Mouse (Mus musculus) liver, embryonic 14.5 days (tissue): ENCODE measurements around the gene Olig3. TPM values are rescaled to one million over a fixed set of nuclear protein-coding genes. Genes with fewer than 3 reads are reported as not detected.
"Not testable (repeated sequence)": the region's sequence is repeated elsewhere in the genome, so short reads cannot be mapped to it uniquely, and the experiment has no call there.

Experiments
- ATAC-seq: fragments of 200-750 bp; cut with Nextera tagmentation; 2 replicates; pipeline ENCODE4 v1.8.0; 2017; ENCODE audit warnings: moderate number of reproducible peaks, mild to moderate bottlenecking, moderate library complexity; ENCODE audit not compliant: insufficient read depth
- DNase-seq, 3 experiments: peaks; one replicate each; pipeline ENCODE4 v3.0.0-alpha.2; 2012 to 2013; ENCODE audit warnings: low read depth in 3 of 3, low spot score in 3 of 3
- H3K27ac ChIP-seq: fragments of 300-500 bp; sonication (generic); 2 replicates; pipeline ENCODE4 v1.5.1; 2014; ENCODE audit warnings: moderate library complexity, mild to moderate bottlenecking, control low read depth, inconsistent platforms
- H3K27me3 ChIP-seq: fragments of 300-500 bp; sonication (generic); 2 replicates; pipeline ENCODE4 v1.6.1; 2014; ENCODE audit warnings: mild to moderate bottlenecking, low read length, moderate library complexity; ENCODE audit not compliant: control insufficient read depth, insufficient read depth
- H3K36me3 ChIP-seq: fragments of 300-500 bp; sonication (generic); replicated peaks from 2 replicates; pipeline ENCODE4 v1.6.1; 2014; ENCODE audit warnings: low read depth; ENCODE audit not compliant: control insufficient read depth, insufficient read depth
- H3K4me1 ChIP-seq, 2 experiments: fragments of 200-500 bp in 1 of 2; fragments of 300-500 bp in 1 of 2; sonication (generic) in 1 of 2; replicated peaks; 2 replicates each; pipeline ENCODE4 v1.6.1; 2012 to 2014; ENCODE audit warnings: antibody characterized with exemption in 1 of 2, inconsistent platforms in 1 of 2, low read length in 1 of 2; ENCODE audit not compliant: control insufficient read depth in 2 of 2, insufficient read depth in 2 of 2
- H3K4me2 ChIP-seq: fragments of 300-500 bp; sonication (generic); 2 replicates; pipeline ENCODE4 v1.6.1; 2014; ENCODE audit warnings: low read depth, mild to moderate bottlenecking, control low read depth, moderate library complexity
- H3K4me3 ChIP-seq, 2 experiments: fragments of 200-500 bp in 1 of 2; fragments of 300-500 bp in 1 of 2; sonication (generic) in 1 of 2; 2 replicates each; pipeline ENCODE4 v1.5.1; 2012 to 2014; ENCODE audit warnings: low read depth in 2 of 2, low read length in 2 of 2, mild to moderate bottlenecking in 2 of 2, control low read depth in 1 of 2, inconsistent platforms in 1 of 2, moderate library complexity in 1 of 2; ENCODE audit not compliant: insufficient read depth in 1 of 2
- H3K9ac ChIP-seq: fragments of 300-500 bp; sonication (generic); replicated peaks from 2 replicates; pipeline ENCODE4 v1.6.1; 2014; ENCODE audit warnings: mild to moderate bottlenecking, control low read depth, moderate library complexity
- H3K9me3 ChIP-seq: fragments of 300-500 bp; sonication (generic); 2 replicates; pipeline ENCODE4 v1.6.1; 2016; ENCODE audit warnings: low read length, mixed read lengths; ENCODE audit not compliant: control insufficient read depth
- CTCF ChIP-seq: IDR thresholded peaks from 2 replicates; pipeline ENCODE4 v1.5.1; 2016; ENCODE audit warnings: antibody characterized with exemption, low read depth, control low read depth
- EP300 ChIP-seq: IDR thresholded peaks from 2 replicates; pipeline ENCODE4 v1.6.1; 2016; ENCODE audit warnings: antibody characterized with exemption, low read depth
- WGBS: fragments of 180-500 bp; shearing (Covaris S2); extraction: QIAGEN DNeasy Blood & Tissue Kit; methylation state at CpG from one replicate; pipeline ENCODE4 v1.1.7; 2014; ENCODE audit not compliant: insufficient replicate concordance; 5-methylcytosine and 5-hydroxymethylcytosine counted together
- polyA plus RNA-seq, 2 experiments: library from polyadenylated mRNA; depleted of rRNA in 1 of 2; stranded (reverse) in 1 of 2; unstranded in 1 of 2; fragments of >200 nt; fragmentation: Nextera tagmentation in 1 of 2; extraction: Ambion mirVana in 1 of 2; gene quantifications; 2 replicates each; pipeline versions ENCODE4 v1.2.1 to v1.2.3; 2012 to 2014

Gene Olig3
- polyA plus RNA-seq, 2 experiments, result not detected

- TF ChIP-seq EP300 (no peak), CTCF (no peak)
- WGBS, result 56% methylated on average over 7 of the region's 7 CpGs
- H3K9me3 ChIP-seq, result no peaks in the 10 kb centered on the region
- H3K27ac ChIP-seq, result no peak overlapping the region
- no peaks in the 10 kb centered on the region for H3K36me3 ChIP-seq
- H3K9ac ChIP-seq, result no peak overlapping the region
- H3K4me1 ChIP-seq, result no peaks in the 10 kb centered on the region
- ATAC-seq (no peak), DNase-seq (no peak)
- no peak overlapping the region for H3K4me3 ChIP-seq
- H3K4me2 ChIP-seq, result no peak overlapping the region
- H3K27me3 ChIP-seq, result no peaks in the 10 kb centered on the region
Measured at GRCm38 (mm10) chr10:19373797-19374196, 17.5 kb downstream of the Olig3 start.

DNA sequence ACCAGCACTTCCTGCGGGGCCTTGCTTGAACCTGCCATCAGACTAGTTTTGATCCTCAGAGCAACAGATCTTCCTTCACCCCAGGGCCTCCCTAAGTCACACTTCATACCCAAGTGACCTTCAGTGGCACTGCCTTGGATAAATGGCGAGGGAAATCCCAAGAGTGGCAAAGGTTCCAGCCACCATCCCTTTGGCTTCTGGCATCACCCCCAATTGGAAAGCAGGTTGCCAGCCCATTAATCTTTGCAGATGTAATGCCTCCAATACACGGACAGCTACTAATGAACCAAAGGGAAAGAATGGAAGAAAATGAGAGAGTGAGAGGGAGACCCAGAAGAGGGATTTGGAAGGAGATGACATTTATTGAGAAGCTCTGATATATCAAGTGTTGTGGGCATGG lies 18.0 kb downstream of the Olig3 start:
- DNase-seq (no peak), ATAC-seq (no peak)
- Histone ChIP-seq H3K27ac (no peak overlapping the region), H3K27me3 (no peaks in the 10 kb centered on the region), H3K9me3 (no peaks in the 10 kb centered on the region), H3K4me1 (no peaks in the 10 kb centered on the region), H3K36me3 (no peaks in the 10 kb centered on the region), H3K4me2 (no peak overlapping the region), H3K4me3 (no peak overlapping the region), H3K9ac (no peak overlapping the region)
- TF ChIP-seq EP300 (no peak), CTCF (no peak)
- WGBS, result 52% methylated on average over 3 of the region's 3 CpGs

DNA sequence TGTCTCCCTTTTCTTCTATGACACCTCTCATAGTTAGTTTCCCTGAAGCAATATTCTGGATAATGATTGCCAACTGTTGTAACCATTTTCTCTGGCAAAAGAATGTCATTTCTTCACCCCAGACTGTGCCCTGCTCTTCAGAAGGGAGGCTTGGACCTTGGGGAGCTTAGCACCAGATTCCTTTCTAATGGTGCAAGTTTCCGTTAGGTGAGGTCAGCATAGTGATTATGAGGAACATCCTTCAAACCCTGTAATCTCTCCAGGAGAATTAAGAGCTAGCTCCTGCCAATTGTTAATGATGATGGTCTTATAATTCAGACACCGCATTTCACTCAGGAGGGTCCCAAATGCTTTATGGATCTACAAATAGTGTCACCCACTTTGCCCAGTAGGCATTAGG lies 19.5 kb downstream of the Olig3 start:
- H3K27ac ChIP-seq, result no peak overlapping the region

GRCm38 (mm10) chr10:19380971-19381370 lies 24.6 kb downstream of the Olig3 start:
- not testable (repeated sequence) for H3K4me1 ChIP-seq, H3K27me3 ChIP-seq, H3K4me2 ChIP-seq, H3K36me3 ChIP-seq, H3K4me3 ChIP-seq, H3K9ac ChIP-seq, ATAC-seq, H3K9me3 ChIP-seq, H3K27ac ChIP-seq, DNase-seq
- WGBS, result 62% methylated on average over 1 of the region's 1 CpGs

More for the DNA sequence above, 19.5 kb downstream of the Olig3 start:
- Histone ChIP-seq H3K4me1 (no peaks in the 10 kb centered on the region), H3K36me3 (no peaks in the 10 kb centered on the region), H3K9ac (no peak overlapping the region), H3K9me3 (no peaks in the 10 kb centered on the region), H3K4me2 (no peak overlapping the region), H3K27me3 (no peaks in the 10 kb centered on the region), H3K4me3 (no peak overlapping the region)
- 66% methylated on average over 2 of the region's 2 CpGs for WGBS
- TF ChIP-seq CTCF (no peak), EP300 (no peak)
- no peak for DNase-seq
- no peak for ATAC-seq

GRCm38 (mm10) chr10:19384176-19384575 lies 27.8 kb downstream of the Olig3 start:
- TF ChIP-seq EP300, result no peak
- TF ChIP-seq CTCF, result no peak
- H3K27ac ChIP-seq, result no peak overlapping the region
- ATAC-seq (no peak), DNase-seq (no peak)
- 62% methylated on average over 3 of the region's 3 CpGs for WGBS
- no peaks in the 10 kb centered on the region for H3K9me3 ChIP-seq
- H3K4me1 ChIP-seq, result no peaks in the 10 kb centered on the region
- H3K27me3 ChIP-seq, result no peaks in the 10 kb centered on the region
- H3K36me3 ChIP-seq, result no peaks in the 10 kb centered on the region
- H3K9ac ChIP-seq, result no peak overlapping the region
- H3K4me2 ChIP-seq, result no peak overlapping the region
- H3K4me3 ChIP-seq, result no peak overlapping the region
